Mouse (Mus musculus) hindbrain, embryonic 12.5 days (tissue): ENCODE measurements around the gene Zer1. TPM values are rescaled to one million over a fixed set of nuclear protein-coding genes. Genes with fewer than 3 reads are reported as not detected.
A peak's percentile ranks its signal among the peaks of the same experiment; 100 is the strongest.
"Not testable (repeated sequence)": the region's sequence is repeated elsewhere in the genome, so short reads cannot be mapped to it uniquely, and the experiment has no call there.

Experiments
- ATAC-seq: fragments of 200-750 bp; cut with Nextera tagmentation; 2 replicates; pipeline ENCODE4 v1.8.0; 2017; ENCODE audit warnings: moderate TSS enrichment; ENCODE audit not compliant: low FRiP score
- H3K27ac ChIP-seq: fragments of 300-500 bp; sonication (generic); 2 replicates; pipeline ENCODE4 v1.5.1; 2016; ENCODE audit warnings: mild to moderate bottlenecking
- H3K27me3 ChIP-seq: fragments of 300-500 bp; sonication (generic); 2 replicates; pipeline ENCODE4 v1.6.1; 2016; ENCODE audit warnings: mild to moderate bottlenecking
- H3K36me3 ChIP-seq: fragments of 300-500 bp; sonication (generic); 2 replicates; pipeline ENCODE4 v1.6.1; 2016; ENCODE audit warnings: mild to moderate bottlenecking
- H3K4me1 ChIP-seq: fragments of 300-500 bp; sonication (generic); 2 replicates; pipeline ENCODE4 v1.6.1; 2016
- H3K4me2 ChIP-seq: fragments of 300-500 bp; sonication (generic); replicated peaks from 2 replicates; pipeline ENCODE4 v1.6.1; 2016; ENCODE audit warnings: mild to moderate bottlenecking
- H3K4me3 ChIP-seq: fragments of 300-500 bp; sonication (generic); 2 replicates; pipeline ENCODE4 v1.5.1; 2016; ENCODE audit warnings: mild to moderate bottlenecking
- H3K9ac ChIP-seq: fragments of 300-500 bp; sonication (generic); 2 replicates; pipeline ENCODE4 v1.6.1; 2016; ENCODE audit warnings: mild to moderate bottlenecking, moderate library complexity
- H3K9me3 ChIP-seq: fragments of 300-500 bp; sonication (generic); replicated peaks from 2 replicates; pipeline ENCODE4 v1.6.1; 2016; ENCODE audit warnings: mild to moderate bottlenecking
- WGBS: fragments of 180-500 bp; shearing (Covaris S2); methylation state at CpG from one replicate; pipeline ENCODE4 v1.1.7; 2016; 5-methylcytosine and 5-hydroxymethylcytosine counted together
- polyA plus RNA-seq: library from polyadenylated mRNA; unstranded; fragments of >200 nt; fragmentation: Nextera tagmentation; extraction: Ambion mirVana; gene quantifications from 2 replicates; pipeline ENCODE4 v1.2.1, GENCODE M21; 2016

Gene Zer1
- polyA plus RNA-seq, 1 experiment from 2014 or later: 12.6 TPM

- 44% methylated on average over 12 of the region's 12 CpGs for WGBS
- no peak within 1 kb of the TSS for H3K4me3 ChIP-seq
- H3K4me1 ChIP-seq: peaks cover 12% of the 10 kb centered on the region
- H3K4me2 ChIP-seq: no peak within 1 kb of the TSS
- no peaks in the 10 kb centered on the region for H3K9me3 ChIP-seq
- H3K36me3 ChIP-seq: no peaks in the 10 kb centered on the region
- H3K9ac ChIP-seq: no peak within 1 kb of the TSS
- H3K27me3 ChIP-seq: 0 out of 2 replicates have a peak, but pooled peaks cover 3% of the 10 kb centered on the region
- H3K27ac ChIP-seq: no peak within 1 kb of the TSS
- ATAC-seq: no peak
Observed at GRCm38 (mm10) chr2:30057223-30057904, 67.0 kb downstream of the Zer1 start, which contains the start of gene Set. Set (plus strand) TSS chr2:30057378.

DNA sequence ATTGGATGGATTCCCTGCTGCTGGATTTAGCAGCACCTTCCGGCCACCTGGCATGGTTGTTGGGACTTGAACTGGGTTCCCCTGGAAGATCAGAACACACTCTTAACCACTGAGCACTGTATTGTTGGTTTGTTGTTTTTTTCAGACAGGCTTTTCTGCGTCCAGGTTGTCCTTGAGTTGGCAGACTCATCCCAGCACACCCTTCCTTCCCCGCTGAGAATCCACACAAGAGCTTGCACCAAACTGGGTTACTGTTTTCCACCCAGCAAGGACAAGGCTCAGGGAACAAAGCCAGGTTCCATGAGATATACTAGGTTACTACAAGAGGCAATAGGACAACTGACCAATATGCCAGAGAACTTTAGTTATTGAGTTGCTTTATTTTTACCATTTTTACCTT, 67.6 kb downstream of the Zer1 start:
- Histone ChIP-seq H3K4me3 (no peak overlapping the region), H3K27me3 (0 out of 2 replicates have a peak, but pooled peaks cover 3% of the 10 kb centered on the region), H3K36me3 (no peaks in the 10 kb centered on the region), H3K9me3 (no peaks in the 10 kb centered on the region), H3K4me1 (peaks cover 10% of the 10 kb centered on the region), H3K9ac (no peak overlapping the region), H3K4me2 (no peak overlapping the region), H3K27ac (no peak overlapping the region)
- no peak for ATAC-seq
- WGBS: 90% methylated on average over 3 of the region's 3 CpGs

GRCm38 (mm10) chr2:30055310-30055709, 69.1 kb downstream of the Zer1 start:
- ATAC-seq, H3K9ac ChIP-seq: not testable (repeated sequence)

GRCm38 (mm10) chr2:30051992-30052761, 72.2 kb downstream of the Zer1 start:
- Histone ChIP-seq H3K9me3 (no peaks in the 10 kb centered on the region), H3K4me1 (peaks cover 6% of the 10 kb centered on the region; the same call in 1 of the 2 replicates), H3K27ac (no peak overlapping the region), H3K4me2 (no peak overlapping the region), H3K36me3 (no peaks in the 10 kb centered on the region), H3K9ac (no peak overlapping the region), H3K4me3 (no peak overlapping the region), H3K27me3 (0 out of 2 replicates have a peak, but pooled peaks cover 3% of the 10 kb centered on the region)
- ATAC-seq: no peak
- WGBS: 43% methylated on average over 6 of the region's 6 CpGs

More at GRCm38 (mm10) chr2:30055310-30055709, 69.1 kb downstream of the Zer1 start:
- H3K9me3 ChIP-seq, H3K27ac ChIP-seq, H3K27me3 ChIP-seq, H3K4me2 ChIP-seq, H3K36me3 ChIP-seq, H3K4me1 ChIP-seq, H3K4me3 ChIP-seq: not testable (repeated sequence)
- WGBS: 92% methylated on average over 3 of the region's 3 CpGs

DNA sequence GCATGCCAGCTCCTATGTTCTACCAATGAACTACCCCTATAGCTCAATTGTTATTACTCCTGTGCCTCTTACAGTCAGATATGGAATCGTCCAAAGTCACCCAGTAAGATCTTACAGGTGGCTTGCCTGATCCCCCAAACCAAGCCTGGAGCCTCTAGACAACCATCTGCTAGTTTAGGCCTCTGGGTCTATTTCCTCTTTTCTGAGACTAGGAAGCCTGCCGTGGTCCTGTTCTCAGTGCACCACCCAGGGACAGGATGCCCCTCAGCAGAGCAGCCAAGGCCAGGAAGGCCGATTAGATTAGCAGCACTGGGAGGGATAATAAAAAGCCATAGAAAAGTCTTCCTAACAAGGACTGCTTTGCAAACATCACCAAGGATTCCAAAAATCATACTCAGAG, 74.6 kb downstream of the Zer1 start:
- no peaks in the 10 kb centered on the region for H3K9me3 ChIP-seq
- H3K36me3 ChIP-seq: peaks cover 9% of the 10 kb centered on the region
- no peak overlapping the region for H3K4me3 ChIP-seq
- H3K27me3 ChIP-seq: 0 out of 2 replicates have a peak, but pooled peaks cover 3% of the 10 kb centered on the region
- peaks cover 5% of the 10 kb centered on the region; the same call in 1 of the 2 replicates for H3K4me1 ChIP-seq
- no peak overlapping the region for H3K9ac ChIP-seq
- 93% methylated on average over 3 of the region's 3 CpGs for WGBS
- H3K4me2 ChIP-seq: no peak overlapping the region
- H3K27ac ChIP-seq: no peak overlapping the region
- ATAC-seq: no peak

DNA sequence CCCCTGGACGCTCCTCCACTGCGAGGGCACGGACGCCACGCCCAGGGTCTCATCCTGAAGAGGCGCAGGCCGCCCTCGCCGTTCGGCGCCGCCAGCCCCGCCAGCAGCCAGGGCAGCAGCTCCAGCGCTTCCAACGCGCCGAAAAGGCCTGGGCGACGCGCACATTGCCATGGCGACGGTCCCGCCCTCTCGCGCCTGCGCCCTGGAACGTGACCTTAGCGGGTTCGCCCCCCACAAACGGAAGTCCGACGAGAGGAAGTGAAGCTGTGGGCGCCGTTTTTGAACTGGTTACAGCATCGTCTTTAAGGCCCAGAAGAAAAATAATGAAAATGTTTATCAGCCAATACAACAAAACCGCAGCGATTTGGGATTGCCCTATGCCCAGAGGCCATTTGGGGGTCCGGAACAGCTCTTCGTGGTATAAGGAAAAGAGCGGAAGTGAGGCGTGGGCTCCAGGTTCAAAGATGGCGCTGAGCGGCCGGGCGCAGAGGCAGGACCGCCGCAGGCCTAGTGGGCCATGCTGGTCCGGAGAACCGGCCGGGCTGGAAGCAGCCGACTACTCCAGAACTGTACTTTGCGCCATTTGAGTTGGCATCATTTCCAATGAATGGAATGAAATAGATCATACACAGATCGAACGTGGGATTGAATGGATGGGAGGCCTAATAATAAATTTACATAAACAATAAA, 75.5 kb downstream of the Zer1 start, which contains the start of gene Wdr34:
TSS of gene Wdr34 (minus strand) at position 183 of the 690 bp plus-strand sequence.
- H3K27ac ChIP-seq: peak within 1 kb of the TSS; percentile 95
- peak within 1 kb of the TSS; percentile 67 for H3K9ac ChIP-seq
- WGBS: 1% methylated on average over 54 of the region's 54 CpGs
- H3K4me1 ChIP-seq: peaks cover 5% of the 10 kb centered on the region; the same call in 1 of the 2 replicates
- peak within 1 kb of the TSS; percentile 62 for H3K4me3 ChIP-seq
- peak; percentile 92 for ATAC-seq
- peak within 1 kb of the TSS; percentile 62 for H3K4me2 ChIP-seq
- 0 out of 2 replicates have a peak, but pooled peaks cover under 1% of the 10 kb centered on the region for H3K27me3 ChIP-seq
- no peaks in the 10 kb centered on the region for H3K9me3 ChIP-seq
- peaks cover 9% of the 10 kb centered on the region for H3K36me3 ChIP-seq

- 57% methylated on average over 11 of the region's 11 CpGs for WGBS
- peak; percentile 23; the same call in 1 of the 2 replicates for ATAC-seq
Observed at GRCm38 (mm10) chr2:30048101-30048501, 76.3 kb downstream of the Zer1 start.

More at GRCm38 (mm10) chr2:30048101-30048501, 76.3 kb downstream of the Zer1 start:
- Histone ChIP-seq H3K4me3 (peak overlapping the region; percentile 62), H3K27ac (peak overlapping the region; percentile 95), H3K36me3 (peaks cover 9% of the 10 kb centered on the region), H3K9me3 (no peaks in the 10 kb centered on the region), H3K4me1 (peaks cover 5% of the 10 kb centered on the region; the same call in 1 of the 2 replicates), H3K27me3 (no peaks in the 10 kb centered on the region), H3K9ac (peak overlapping the region; percentile 67; the same call in 1 of the 2 replicates), H3K4me2 (peak overlapping the region; percentile 62)

Other genes starting within 250 kb of the Zer1 start
- 87.9 and 97.0 TPM in 2 replicates for gene Odf2, start 235.4 kb downstream of the Zer1 start, polyA plus RNA-seq
- 69.1 and 72.5 TPM in 2 replicates for gene Gle1, start 189.2 kb downstream of the Zer1 start, polyA plus RNA-seq
- gene Sptan1, start 159.0 kb downstream of the Zer1 start, polyA plus RNA-seq: 179 and 188 TPM in 2 replicates
- 40.4 and 41.0 TPM in 2 replicates for gene Wdr34, start 75.7 kb downstream of the Zer1 start, polyA plus RNA-seq
- gene Set, start 67.2 kb downstream of the Zer1 start, polyA plus RNA-seq: 558 and 568 TPM in 2 replicates
- 7.0 and 7.2 TPM in 2 replicates for gene Pkn3, start 46.9 kb downstream of the Zer1 start, polyA plus RNA-seq
- gene Zdhhc12, start 30.9 kb downstream of the Zer1 start, polyA plus RNA-seq: 23.7 and 25.5 TPM in 2 replicates
- gene Tbc1d13, start 9.2 kb upstream of the Zer1 start, polyA plus RNA-seq: 10.3 and 10.6 TPM in 2 replicates
- gene Endog, start 46.9 kb upstream of the Zer1 start, polyA plus RNA-seq: 15.7 and 16.2 TPM in 2 replicates
- 63.7 and 63.9 TPM in 2 replicates for gene Spout1, start 53.9 kb upstream of the Zer1 start, polyA plus RNA-seq
- gene Kyat1, start 81.3 kb upstream of the Zer1 start, polyA plus RNA-seq: 10.4 and 13.1 TPM in 2 replicates
- gene Lrrc8a, start 113.1 kb upstream of the Zer1 start, polyA plus RNA-seq: 39.3 and 42.2 TPM in 2 replicates
- 0.30 and 0.36 TPM in 2 replicates for gene Gm28035, start 116.0 kb upstream of the Zer1 start, polyA plus RNA-seq
- gene Phyhd1, start 141.6 kb upstream of the Zer1 start, polyA plus RNA-seq: 5.0 and 5.6 TPM in 2 replicates
- gene Gm28038, start 156.5 kb upstream of the Zer1 start, polyA plus RNA-seq: not detected in 2 replicates
- gene Dolk, start 161.7 kb upstream of the Zer1 start, polyA plus RNA-seq: 25.5 and 26.2 TPM in 2 replicates
- gene Nup188, start 161.8 kb upstream of the Zer1 start, polyA plus RNA-seq: 33.9 and 36.6 TPM in 2 replicates
- 113 and 116 TPM in 2 replicates for gene Sh3glb2, start 234.8 kb upstream of the Zer1 start, polyA plus RNA-seq
- gene Miga2, start 239.6 kb upstream of the Zer1 start, polyA plus RNA-seq: 29.3 and 30.7 TPM in 2 replicates